Mouse (Mus musculus) olfactory bulb, adult 2 months (tissue): ENCODE results near the gene E330021D16Rik.

Experiments used
- CTCF ChIP-seq: fragments of 200-500 bp; IDR thresholded peaks from 2 replicates; pipeline ENCODE4 v1.5.1; 2012; ENCODE audit warnings: low read depth, mild to moderate bottlenecking, low read length, moderate library complexity; ENCODE audit not compliant: insufficient read depth
- POLR2A ChIP-seq: fragments of 200-500 bp; IDR thresholded peaks from 2 replicates; pipeline ENCODE4 v1.6.1; 2012; ENCODE audit warnings: mild to moderate bottlenecking, low read depth, low read length, moderate library complexity; ENCODE audit not compliant: insufficient read depth

- TF ChIP-seq CTCF (no peak), POLR2A (no peak)
These were observed 13.0 kb upstream of the E330021D16Rik start for GRCm38 (mm10) chr6:136428412-136428811.
